Mouse (Mus musculus) myocyte (in vitro differentiated cells): Measurements from ENCODE around the gene Spsb2.
"Not testable (repeated sequence)": the region's sequence is repeated elsewhere in the genome, so short reads cannot be mapped to it uniquely, and the experiment has no call there.

Source experiments
- CEBPB ChIP-seq: IDR thresholded peaks from 2 replicates; pipeline ENCODE4 v1.6.1; 2011; ENCODE audit warnings: mild to moderate bottlenecking, moderate library complexity; ENCODE audit not compliant: poor library complexity, insufficient read depth, severe bottlenecking
- E2F4 ChIP-seq: IDR thresholded peaks from one replicate; pipeline ENCODE4 v1.6.1; 2011; ENCODE audit warnings: mild to moderate bottlenecking, control low read depth, moderate library complexity; ENCODE audit not compliant: insufficient read depth
- MAX ChIP-seq: IDR thresholded peaks from one replicate; pipeline ENCODE4 v1.6.1; 2011; ENCODE audit warnings: low read depth, mild to moderate bottlenecking, control low read depth
- MYOD1 ChIP-seq, 3 experiments: IDR thresholded peaks; one replicate each; pipeline ENCODE4 v1.6.1; 2011; ENCODE audit warnings: control low read depth in 2 of 3, low read depth in 2 of 3, mild to moderate bottlenecking in 2 of 3, moderate library complexity in 1 of 3; ENCODE audit not compliant: insufficient read length in 2 of 3, control insufficient read depth in 1 of 3
- MYOG ChIP-seq, 3 experiments: IDR thresholded peaks; one replicate each; pipeline ENCODE4 v1.6.1; 2011; ENCODE audit warnings: control low read depth in 2 of 3, low read depth in 2 of 3, mild to moderate bottlenecking in 2 of 3; ENCODE audit not compliant: insufficient read length in 2 of 3, control insufficient read depth in 1 of 3, insufficient read depth in 1 of 3
- POLR2A ChIP-seq: IDR thresholded peaks from one replicate; pipeline ENCODE4 v1.6.1; 2011; ENCODE audit warnings: low read depth, mild to moderate bottlenecking, control low read depth, moderate library complexity; ENCODE audit not compliant: insufficient read length
- POLR2AphosphoS2 ChIP-seq: IDR thresholded peaks from one replicate; pipeline ENCODE4 v1.6.1; 2011; ENCODE audit warnings: low read depth, control low read depth; ENCODE audit not compliant: insufficient read length
- REST ChIP-seq: IDR thresholded peaks from one replicate; pipeline ENCODE4 v1.6.1; 2011; ENCODE audit warnings: mild to moderate bottlenecking, control low read depth, moderate library complexity; ENCODE audit not compliant: insufficient read depth, insufficient read length
- SRF ChIP-seq: IDR thresholded peaks from one replicate; pipeline ENCODE4 v1.6.1; 2011; ENCODE audit warnings: low read depth; ENCODE audit not compliant: control insufficient read depth, insufficient read length
- TCF12 ChIP-seq: IDR thresholded peaks from one replicate; pipeline ENCODE4 v1.6.1; 2011; ENCODE audit warnings: mild to moderate bottlenecking, control low read depth; ENCODE audit not compliant: poor library complexity, insufficient read depth, severe bottlenecking
- TCF3 ChIP-seq: IDR thresholded peaks from one replicate; pipeline ENCODE4 v1.6.1; 2011; ENCODE audit warnings: low read depth, control low read depth; ENCODE audit not compliant: insufficient read length
- USF1 ChIP-seq: IDR thresholded peaks from one replicate; pipeline ENCODE4 v1.6.1; 2011; ENCODE audit warnings: low read depth, mild to moderate bottlenecking, control low read depth, moderate library complexity

DNA sequence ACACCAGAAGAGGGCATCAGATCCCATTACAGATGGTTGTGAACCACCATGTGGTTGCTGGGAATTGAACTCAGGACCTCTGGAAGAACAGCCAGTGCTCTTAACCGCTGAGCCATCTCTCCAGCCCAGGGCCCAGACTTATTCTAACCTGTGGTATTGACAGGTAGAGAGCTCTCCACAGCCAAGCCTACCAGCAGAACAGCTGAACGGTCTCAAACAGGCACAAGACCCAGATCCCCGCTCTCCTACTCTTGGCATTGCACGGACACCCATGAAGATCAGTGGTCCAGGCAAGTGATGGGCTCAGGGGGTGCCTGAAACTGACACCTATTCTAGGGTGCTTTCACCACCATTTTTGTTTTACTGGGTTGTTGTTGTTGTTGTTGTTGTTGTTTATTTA, 22.7 kb downstream of the Spsb2 start:
- not testable (repeated sequence) for TF ChIP-seq USF1; TCF12; E2F4; MYOD1 (IDR thresholded peaks at IDR 0.05; ENCODE audit: control insufficient read depth in 1 of 3, insufficient read length in 2 of 3, low read depth in 2 of 3); POLR2A; CEBPB; POLR2AphosphoS2; MAX; TCF3; MYOG (IDR thresholded peaks at IDR 0.05; ENCODE audit: control insufficient read depth in 1 of 3, insufficient read depth in 1 of 3, insufficient read length in 2 of 3, low read depth in 2 of 3); REST; SRF
